Mouse (Mus musculus) embryonic facial prominence, embryonic 15.5 days (tissue): ENCODE results near the gene Sult2b1. TPM values are rescaled to one million over a fixed set of nuclear protein-coding genes. Genes with fewer than 3 reads are reported as not detected.

Source experiments
- ATAC-seq: fragments of 200-750 bp; cut with Nextera tagmentation; 2 replicates; pipeline ENCODE4 v1.8.0; 2017; ENCODE audit warnings: low read depth, moderate TSS enrichment; ENCODE audit not compliant: insufficient number of reproducible peaks, low FRiP score, low TSS enrichment
- H3K27ac ChIP-seq: fragments of 300-500 bp; sonication (generic); replicated peaks from 2 replicates; pipeline ENCODE4 v1.5.1; 2015; ENCODE audit warnings: mild to moderate bottlenecking, inconsistent platforms
- H3K27me3 ChIP-seq: fragments of 300-500 bp; sonication (generic); 2 replicates; pipeline ENCODE4 v1.6.1; 2015; ENCODE audit warnings: inconsistent platforms
- H3K36me3 ChIP-seq: fragments of 300-500 bp; sonication (generic); 2 replicates; pipeline ENCODE4 v1.6.1; 2015; ENCODE audit warnings: mild to moderate bottlenecking, inconsistent platforms
- H3K4me1 ChIP-seq: fragments of 300-500 bp; sonication (generic); 2 replicates; pipeline ENCODE4 v1.6.1; 2015; ENCODE audit warnings: inconsistent platforms
- H3K4me2 ChIP-seq: fragments of 300-500 bp; sonication (generic); replicated peaks from 2 replicates; pipeline ENCODE4 v1.6.1; 2015; ENCODE audit warnings: mild to moderate bottlenecking, inconsistent platforms
- H3K4me3 ChIP-seq: fragments of 300-500 bp; sonication (generic); replicated peaks from 2 replicates; pipeline ENCODE4 v1.5.1; 2015; ENCODE audit warnings: mild to moderate bottlenecking, inconsistent platforms
- H3K9ac ChIP-seq: fragments of 300-500 bp; sonication (generic); 2 replicates; pipeline ENCODE4 v1.6.1; 2015; ENCODE audit warnings: inconsistent platforms
- H3K9me3 ChIP-seq: fragments of 300-500 bp; sonication (generic); replicated peaks from 2 replicates; pipeline ENCODE4 v1.6.1; 2016; ENCODE audit warnings: inconsistent platforms
- WGBS: fragments of 180-500 bp; shearing (Covaris S2); methylation state at CpG from one replicate; pipeline ENCODE4 v1.1.7; 2015; 5-methylcytosine and 5-hydroxymethylcytosine counted together
- polyA plus RNA-seq: library from polyadenylated mRNA; unstranded; fragments of >200 nt; fragmentation: Nextera tagmentation; extraction: Ambion mirVana; gene quantifications from 2 replicates; pipeline ENCODE4 v1.2.1, GENCODE M21; 2015

The Sult2b1 gene
- polyA plus RNA-seq, 1 experiment from 2014 or later = 55.7 TPM

- H3K9ac ChIP-seq = no peak overlapping the region
- peaks cover 17% of the 10 kb centered on the region for H3K4me1 ChIP-seq
- no peaks in the 10 kb centered on the region for H3K27me3 ChIP-seq
- H3K36me3 ChIP-seq = no peaks in the 10 kb centered on the region
- ATAC-seq = no peak
- H3K4me2 ChIP-seq = no peak overlapping the region
- H3K27ac ChIP-seq = no peak overlapping the region
- H3K4me3 ChIP-seq = no peak overlapping the region
- WGBS = 85% methylated on average over 2 of the region's 2 CpGs
- no peaks in the 10 kb centered on the region for H3K9me3 ChIP-seq
Measured at GRCm38 (mm10) chr7:45692364-45692763, 92.1 kb downstream of the Sult2b1 start.

GRCm38 (mm10) chr7:45689800-45690199 is 94.7 kb downstream of the Sult2b1 start:
- Histone ChIP-seq H3K27ac (no peak overlapping the region), H3K9ac (no peak overlapping the region), H3K4me1 (peaks cover 31% of the 10 kb centered on the region), H3K9me3 (no peaks in the 10 kb centered on the region), H3K36me3 (no peaks in the 10 kb centered on the region), H3K27me3 (no peaks in the 10 kb centered on the region), H3K4me2 (no peak overlapping the region), H3K4me3 (no peak overlapping the region)
- no peak for ATAC-seq
- 74% methylated on average over 11 of the region's 11 CpGs for WGBS

GRCm38 (mm10) chr7:45689099-45689498 is 95.4 kb downstream of the Sult2b1 start:
- no peak for ATAC-seq
- Histone ChIP-seq H3K36me3 (no peaks in the 10 kb centered on the region), H3K9ac (no peak overlapping the region), H3K9me3 (no peaks in the 10 kb centered on the region), H3K27ac (no peak overlapping the region), H3K4me2 (no peak overlapping the region), H3K4me1 (peaks cover 32% of the 10 kb centered on the region), H3K4me3 (no peak overlapping the region), H3K27me3 (no peaks in the 10 kb centered on the region)
- WGBS = 55% methylated on average over 6 of the region's 6 CpGs

- H3K27ac ChIP-seq = no peak overlapping the region
- ATAC-seq = no peak
- no peak overlapping the region for H3K9ac ChIP-seq
- H3K4me3 ChIP-seq = no peak overlapping the region
- H3K9me3 ChIP-seq = no peaks in the 10 kb centered on the region
- H3K4me2 ChIP-seq = no peak overlapping the region
- WGBS = 60% methylated on average over 3 of the region's 3 CpGs
- no peaks in the 10 kb centered on the region for H3K27me3 ChIP-seq
- H3K36me3 ChIP-seq = no peaks in the 10 kb centered on the region
- peaks cover 48% of the 10 kb centered on the region for H3K4me1 ChIP-seq
Measured at GRCm38 (mm10) chr7:45686841-45687240, 97.6 kb downstream of the Sult2b1 start.

- no peak overlapping the region for H3K9ac ChIP-seq
- ATAC-seq = no peak
- peaks cover 48% of the 10 kb centered on the region for H3K4me1 ChIP-seq
- H3K27me3 ChIP-seq = no peaks in the 10 kb centered on the region
- H3K27ac ChIP-seq = peak overlapping the region; percentile 79
- H3K4me3 ChIP-seq = peak overlapping the region; percentile 22
- no peaks in the 10 kb centered on the region for H3K9me3 ChIP-seq
- H3K4me2 ChIP-seq = peak overlapping the region; percentile 39
- no peaks in the 10 kb centered on the region for H3K36me3 ChIP-seq
- 27% methylated on average over 10 of the region's 10 CpGs for WGBS
Measured at GRCm38 (mm10) chr7:45685811-45686210, 98.7 kb downstream of the Sult2b1 start.

- 0 out of 2 replicates have a peak within 1 kb of the TSS, but pooled peaks have one; percentile 1 for H3K9ac ChIP-seq
- H3K27me3 ChIP-seq = no peaks in the 10 kb centered on the region
- peak within 1 kb of the TSS; percentile 22; the same call in 1 of the 2 replicates for H3K4me3 ChIP-seq
- H3K36me3 ChIP-seq = no peaks in the 10 kb centered on the region
- ATAC-seq = no peak
- H3K27ac ChIP-seq = peak within 1 kb of the TSS; percentile 79
- no peaks in the 10 kb centered on the region for H3K9me3 ChIP-seq
- H3K4me1 ChIP-seq = peaks cover 48% of the 10 kb centered on the region
- H3K4me2 ChIP-seq = peak within 1 kb of the TSS; percentile 39; the same call in 1 of the 2 replicates
- WGBS = 68% methylated on average over 7 of the region's 7 CpGs
Measured at GRCm38 (mm10) chr7:45683396-45684050, 100.9 kb downstream of the Sult2b1 start, which contains the start of gene Ntn5. TSS of gene Ntn5 (plus strand) at chr7:45684022.

- no peak overlapping the region for H3K9ac ChIP-seq
- H3K36me3 ChIP-seq = no peaks in the 10 kb centered on the region
- H3K4me3 ChIP-seq = no peak overlapping the region; the same call in 1 of the 2 replicates
- ATAC-seq = peak; percentile 55
- H3K9me3 ChIP-seq = no peaks in the 10 kb centered on the region
- H3K27ac ChIP-seq = peak overlapping the region; percentile 55; the same call in 1 of the 2 replicates
- H3K4me2 ChIP-seq = peak overlapping the region; percentile 37
- 30% methylated on average over 14 of the region's 14 CpGs for whole genome bisulfite sequencing
- H3K27me3 ChIP-seq = no peaks in the 10 kb centered on the region
- peaks cover 48% of the 10 kb centered on the region for H3K4me1 ChIP-seq
Measured at GRCm38 (mm10) chr7:45682144-45683126, 102.0 kb downstream of the Sult2b1 start.

GRCm38 (mm10) chr7:45681046-45681736 is 103.3 kb downstream of the Sult2b1 start:
- Histone ChIP-seq H3K9me3 (no peaks in the 10 kb centered on the region), H3K4me3 (no peak overlapping the region), H3K27me3 (no peaks in the 10 kb centered on the region), H3K9ac (no peak overlapping the region), H3K4me1 (peaks cover 39% of the 10 kb centered on the region), H3K27ac (no peak overlapping the region), H3K36me3 (no peaks in the 10 kb centered on the region), H3K4me2 (no peak overlapping the region)
- WGBS = 81% methylated on average over 8 of the region's 8 CpGs
- ATAC-seq = no peak

Other genes with a start within 250 kb of the Sult2b1 start
- 2.1 and 3.3 TPM in 2 replicates for gene Hsd17b14, start 229.8 kb downstream of the Sult2b1 start, polyA plus RNA-seq
- 63.0 and 65.1 TPM in 2 replicates for gene Bcat2, start 214.5 kb downstream of the Sult2b1 start, polyA plus RNA-seq
- 0.95 and 1.2 TPM in 2 replicates for gene Fgf21, start 169.2 kb downstream of the Sult2b1 start, polyA plus RNA-seq
- 4.8 and 5.3 TPM in 2 replicates for gene Fut1, start 167.4 kb downstream of the Sult2b1 start, polyA plus RNA-seq
- gene Izumo1, start 162.9 kb downstream of the Sult2b1 start, polyA plus RNA-seq = 0.38 and 0.41 TPM in 2 replicates
- 14.5 and 15.3 TPM in 2 replicates for gene Rasip1, start 157.2 kb downstream of the Sult2b1 start, polyA plus RNA-seq
- gene Mamstr, start 144.7 kb downstream of the Sult2b1 start, polyA plus RNA-seq = 20.0 and 21.4 TPM in 2 replicates
- 6.3 and 6.5 TPM in 2 replicates for gene Fut2, start 118.3 kb downstream of the Sult2b1 start, polyA plus RNA-seq
- gene Ntn5, start 100.6 kb downstream of the Sult2b1 start, polyA plus RNA-seq = 10.8 and 11.7 TPM in 2 replicates
- gene Sec1, start 90.3 kb downstream of the Sult2b1 start, polyA plus RNA-seq = 9.6 and 11.1 TPM in 2 replicates
- gene Car11, start 84.8 kb downstream of the Sult2b1 start, polyA plus RNA-seq = 17.2 and 17.7 TPM in 2 replicates
- 6.8 and 7.0 TPM in 2 replicates for gene Dbp, start 79.6 kb downstream of the Sult2b1 start, polyA plus RNA-seq
- 1,062 and 1,100 TPM in 2 replicates for gene Rpl18, start 69.2 kb downstream of the Sult2b1 start, polyA plus RNA-seq
- 38.4 and 43.4 TPM in 2 replicates for gene Sphk2, start 66.7 kb downstream of the Sult2b1 start, polyA plus RNA-seq
- gene Fam83e, start 63.5 kb downstream of the Sult2b1 start, polyA plus RNA-seq = 2.1 and 3.2 TPM in 2 replicates
- 0.24 and 0.25 TPM in 2 replicates for gene Spaca4, start 58.9 kb downstream of the Sult2b1 start, polyA plus RNA-seq
- gene Lmtk3, start 931 bp downstream of the Sult2b1 start, polyA plus RNA-seq = 1.9 TPM in 2 replicates
- 124 and 129 TPM in 2 replicates for gene Cyth2, start 29.9 kb upstream of the Sult2b1 start, polyA plus RNA-seq
- gene Kcnj14, start 40.1 kb upstream of the Sult2b1 start, polyA plus RNA-seq = 1.4 and 1.7 TPM in 2 replicates
- 57.3 and 58.0 TPM in 2 replicates for gene Grwd1, start 46.3 kb upstream of the Sult2b1 start, polyA plus RNA-seq
- 83.7 and 98.4 TPM in 2 replicates for gene Kdelr1, start 88.1 kb upstream of the Sult2b1 start, polyA plus RNA-seq
- 0.67 and 0.79 TPM in 2 replicates for gene Grin2d, start 93.7 kb upstream of the Sult2b1 start, polyA plus RNA-seq
- gene Syngr4, start 112.0 kb upstream of the Sult2b1 start, polyA plus RNA-seq = 0.40 and 0.77 TPM in 2 replicates
- 4.9 and 5.0 TPM in 2 replicates for gene Tmem143, start 112.3 kb upstream of the Sult2b1 start, polyA plus RNA-seq
- gene Emp3, start 136.7 kb upstream of the Sult2b1 start, polyA plus RNA-seq = 307 and 335 TPM in 2 replicates
- 5.7 and 9.8 TPM in 2 replicates for gene Ccdc114, start 139.4 kb upstream of the Sult2b1 start, polyA plus RNA-seq
- 0.23 and 0.33 TPM in 2 replicates for gene Abcc6, start 245.6 kb upstream of the Sult2b1 start, polyA plus RNA-seq
- 36.5 and 36.7 TPM in 2 replicates for gene Nomo1, start 249.0 kb upstream of the Sult2b1 start, polyA plus RNA-seq